Mouse (Mus musculus): ENCODE measurements around the gene Tgif1. TPM values are rescaled to one million over a fixed set of nuclear protein-coding genes. Genes with fewer than 3 reads are reported as not detected.
"Not testable (repeated sequence)": the region's sequence is repeated elsewhere in the genome, so short reads cannot be mapped to it uniquely, and the experiment has no call there.

The Tgif1 gene
- polyA plus RNA-seq, 1 experiment from 2014 or later: 35.6 TPM

- H3K27ac ChIP-seq (replicated peaks): no peak overlapping the region
- H3K36me3 ChIP-seq (ENCODE audit: control insufficient read depth, insufficient read depth, low read length): no peaks in the 10 kb centered on the region
- H3K4me3 ChIP-seq (ENCODE audit: low read depth, low read length): no peak overlapping the region
- H3K9ac ChIP-seq (ENCODE audit: low read length): no peak overlapping the region
- 72% methylated on average over 6 of the region's 6 CpGs for WGBS
- H3K9me3 ChIP-seq (ENCODE audit: control insufficient read depth, low read length): no peaks in the 10 kb centered on the region
- no peak for DNase-seq (ENCODE audit: low spot score)
- ATAC-seq (ENCODE audit: low FRiP score, low TSS enrichment): 0 out of 2 replicates have a peak, but pooled peaks have one; percentile 23
- H3K4me1 ChIP-seq (replicated peaks; ENCODE audit: control insufficient read depth, insufficient read depth): no peaks in the 10 kb centered on the region
- TF ChIP-seq CTCF (IDR thresholded peaks at IDR 0.05; ENCODE audit: low read depth) (no peak), EP300 (optimal IDR thresholded peaks at IDR 0.05) (no peak)
- no peak overlapping the region for H3K4me2 ChIP-seq (replicated peaks; ENCODE audit: low read depth)
- no peaks in the 10 kb centered on the region for H3K27me3 ChIP-seq (ENCODE audit: control insufficient read depth, insufficient read depth, low read length)
Measured at GRCm38 (mm10) chr17:70829217-70829616, 24.1 kb downstream of the Tgif1 start.

GRCm38 (mm10) chr17:70828569-70828968 is 24.8 kb downstream of the Tgif1 start:
- Histone ChIP-seq H3K36me3 (ENCODE audit: control insufficient read depth, insufficient read depth, low read length) (no peaks in the 10 kb centered on the region), H3K9me3 (ENCODE audit: control insufficient read depth, low read length) (no peaks in the 10 kb centered on the region), H3K4me1 (replicated peaks; ENCODE audit: control insufficient read depth, insufficient read depth) (no peaks in the 10 kb centered on the region), H3K4me3 (ENCODE audit: low read depth, low read length) (no peak overlapping the region), H3K4me2 (replicated peaks; ENCODE audit: low read depth) (no peak overlapping the region), H3K27ac (replicated peaks) (no peak overlapping the region), H3K9ac (ENCODE audit: low read length) (no peak overlapping the region), H3K27me3 (ENCODE audit: control insufficient read depth, insufficient read depth, low read length) (no peaks in the 10 kb centered on the region)
- no peak for DNase-seq (ENCODE audit: low spot score)
- TF ChIP-seq EP300 (optimal IDR thresholded peaks at IDR 0.05) (no peak), CTCF (IDR thresholded peaks at IDR 0.05; ENCODE audit: low read depth) (no peak)
- no peak for ATAC-seq (ENCODE audit: low FRiP score, low TSS enrichment)
- 76% methylated on average over 2 of the region's 2 CpGs for WGBS

- no peaks in the 10 kb centered on the region for H3K27me3 ChIP-seq (ENCODE audit: control insufficient read depth, insufficient read depth, low read length)
- H3K4me2 ChIP-seq (replicated peaks; ENCODE audit: low read depth): no peak overlapping the region
- H3K36me3 ChIP-seq (ENCODE audit: control insufficient read depth, insufficient read depth, low read length): no peaks in the 10 kb centered on the region
- H3K9me3 ChIP-seq (ENCODE audit: control insufficient read depth, low read length): no peaks in the 10 kb centered on the region
- ATAC-seq (ENCODE audit: low FRiP score, low TSS enrichment): no peak
- no peak for DNase-seq (ENCODE audit: low spot score)
- H3K4me1 ChIP-seq (replicated peaks; ENCODE audit: control insufficient read depth, insufficient read depth): no peaks in the 10 kb centered on the region
- WGBS: 88% methylated on average over 4 of the region's 4 CpGs
- H3K4me3 ChIP-seq (ENCODE audit: low read depth, low read length): no peak overlapping the region
- TF ChIP-seq CTCF (IDR thresholded peaks at IDR 0.05; ENCODE audit: low read depth) (no peak), EP300 (optimal IDR thresholded peaks at IDR 0.05) (no peak)
- H3K9ac ChIP-seq (ENCODE audit: low read length): no peak overlapping the region
- H3K27ac ChIP-seq (replicated peaks): no peak overlapping the region
Measured at GRCm38 (mm10) chr17:70828180-70828528, 25.2 kb downstream of the Tgif1 start.

- H3K9ac ChIP-seq (ENCODE audit: low read length); DNase-seq (ENCODE audit: low spot score); H3K4me3 ChIP-seq (ENCODE audit: low read depth, low read length); H3K9me3 ChIP-seq (ENCODE audit: control insufficient read depth, low read length); H3K4me2 ChIP-seq (replicated peaks; ENCODE audit: low read depth); H3K36me3 ChIP-seq (ENCODE audit: control insufficient read depth, insufficient read depth, low read length); ATAC-seq (ENCODE audit: low FRiP score, low TSS enrichment); H3K4me1 ChIP-seq (replicated peaks; ENCODE audit: control insufficient read depth, insufficient read depth); H3K27me3 ChIP-seq (ENCODE audit: control insufficient read depth, insufficient read depth, low read length); H3K27ac ChIP-seq (replicated peaks): not testable (repeated sequence)
- 67% methylated on average over 10 of the region's 11 CpGs for WGBS
- peak; percentile 8; the same call in 1 of the 2 replicates for TF ChIP-seq CTCF (IDR thresholded peaks at IDR 0.05; ENCODE audit: low read depth)
Measured at GRCm38 (mm10) chr17:70827463-70828179, 25.7 kb downstream of the Tgif1 start.

- H3K27me3 ChIP-seq (ENCODE audit: control insufficient read depth, insufficient read depth, low read length): no peaks in the 10 kb centered on the region
- no peak overlapping the region for H3K4me2 ChIP-seq (replicated peaks; ENCODE audit: low read depth)
- TF ChIP-seq CTCF (IDR thresholded peaks at IDR 0.05; ENCODE audit: low read depth) (no peak), EP300 (optimal IDR thresholded peaks at IDR 0.05) (no peak)
- H3K27ac ChIP-seq (replicated peaks): no peak overlapping the region
- H3K9ac ChIP-seq (ENCODE audit: low read length): no peak overlapping the region
- no peak overlapping the region for H3K4me3 ChIP-seq (ENCODE audit: low read depth, low read length)
- no peaks in the 10 kb centered on the region for H3K9me3 ChIP-seq (ENCODE audit: control insufficient read depth, low read length)
- WGBS: 77% methylated on average over 12 of the region's 12 CpGs
- ATAC-seq (ENCODE audit: low FRiP score, low TSS enrichment) (no peak), DNase-seq (ENCODE audit: low spot score) (no peak)
- no peaks in the 10 kb centered on the region for H3K4me1 ChIP-seq (replicated peaks; ENCODE audit: control insufficient read depth, insufficient read depth)
- no peaks in the 10 kb centered on the region for H3K36me3 ChIP-seq (ENCODE audit: control insufficient read depth, insufficient read depth, low read length)
Measured at GRCm38 (mm10) chr17:70826227-70826626, 27.1 kb downstream of the Tgif1 start.

- Histone ChIP-seq H3K4me1 (replicated peaks; ENCODE audit: control insufficient read depth, insufficient read depth) (no peaks in the 10 kb centered on the region), H3K4me3 (ENCODE audit: low read depth, low read length) (no peak overlapping the region), H3K9me3 (ENCODE audit: control insufficient read depth, low read length) (no peaks in the 10 kb centered on the region), H3K36me3 (ENCODE audit: control insufficient read depth, insufficient read depth, low read length) (no peaks in the 10 kb centered on the region), H3K27ac (replicated peaks) (peak overlapping the region; percentile 58; the same call in 1 of the 2 replicates), H3K4me2 (replicated peaks; ENCODE audit: low read depth) (peak overlapping the region; percentile 46), H3K9ac (ENCODE audit: low read length) (0 out of 2 replicates have a peak overlapping the region, but pooled peaks have one; percentile 45), H3K27me3 (ENCODE audit: control insufficient read depth, insufficient read depth, low read length) (no peaks in the 10 kb centered on the region)
- 56% methylated on average over 8 of the region's 8 CpGs for WGBS
- TF ChIP-seq CTCF (IDR thresholded peaks at IDR 0.05; ENCODE audit: low read depth): no peak
- TF ChIP-seq EP300 (optimal IDR thresholded peaks at IDR 0.05): no peak
- DNase-seq (ENCODE audit: low spot score): no peak
- no peak for ATAC-seq (ENCODE audit: low FRiP score, low TSS enrichment)
Measured at GRCm38 (mm10) chr17:70823083-70823482, 30.3 kb downstream of the Tgif1 start.

All from stomach, postnatal 0 days (tissue).